Mouse (Mus musculus): ENCODE data around the gene Foxp2. TPM values are rescaled to one million over a fixed set of nuclear protein-coding genes. Genes with fewer than 3 reads are reported as not detected.

Gene Foxp2
- total RNA-seq, 2 experiments from 2014 or later = 1.2 to 1.4 TPM

- no peak for DNase-seq
- intact Hi-C loops (cut with DNase I; ENCODE audit: low total_unique reads) = no loop called here
Measured at GRCm38 (mm10) chr6:15029446-15030125, 128.4 kb downstream of the Foxp2 start.

- intact Hi-C loops (cut with DNase I; ENCODE audit: low total_unique reads) = no loop called here
Measured at GRCm38 (mm10) chr6:15063246-15063645, 162.1 kb downstream of the Foxp2 start.

GRCm38 (mm10) chr6:15101548-15101947 is 200.4 kb downstream of the Foxp2 start:
- no peak for DNase-seq
- intact Hi-C loops (cut with DNase I; ENCODE audit: low total_unique reads) = no loop called here

More at GRCm38 (mm10) chr6:15063246-15063645, 162.1 kb downstream of the Foxp2 start:
- no peak for DNase-seq

- intact Hi-C loops (cut with DNase I; ENCODE audit: low total_unique reads) = no loop called here
- no peak for DNase-seq
Measured at GRCm38 (mm10) chr6:15120916-15121315, 219.8 kb downstream of the Foxp2 start.

- no peak for DNase-seq
- intact Hi-C loops (cut with DNase I; ENCODE audit: low total_unique reads) = no loop called here
Measured at GRCm38 (mm10) chr6:15121339-15121738, 220.2 kb downstream of the Foxp2 start.

GRCm38 (mm10) chr6:15130142-15130541 is 229.0 kb downstream of the Foxp2 start:
- no peak for DNase-seq
- intact Hi-C loops (cut with DNase I; ENCODE audit: low total_unique reads) = no loop called here

- no peak for DNase-seq
- intact Hi-C loops (cut with DNase I; ENCODE audit: low total_unique reads) = no loop called here
Measured at GRCm38 (mm10) chr6:15142094-15142493, 240.9 kb downstream of the Foxp2 start.

GRCm38 (mm10) chr6:15151619-15152018 is 250.5 kb downstream of the Foxp2 start:
- no peak for DNase-seq
- intact Hi-C loops (cut with DNase I; ENCODE audit: low total_unique reads) = no loop called here

- intact Hi-C loops (cut with DNase I; ENCODE audit: low total_unique reads) = no loop called here
- no peak for DNase-seq
Measured at GRCm38 (mm10) chr6:15163508-15164053, 262.4 kb downstream of the Foxp2 start.

- no peak for DNase-seq
- intact Hi-C loops (cut with DNase I; ENCODE audit: low total_unique reads) = no loop called here
Measured at GRCm38 (mm10) chr6:15176754-15177153, 275.6 kb downstream of the Foxp2 start.

- DNase-seq = no peak
- intact Hi-C loops (cut with DNase I; ENCODE audit: low total_unique reads) = no loop called here
Measured at GRCm38 (mm10) chr6:15192877-15193276, 291.7 kb downstream of the Foxp2 start.

- intact Hi-C loops (cut with DNase I; ENCODE audit: low total_unique reads) = no loop called here
- no peak for DNase-seq
Measured at GRCm38 (mm10) chr6:15242176-15242942, 341.2 kb downstream of the Foxp2 start.

- intact Hi-C loops (cut with DNase I; ENCODE audit: low total_unique reads) = no loop called here
- no peak for DNase-seq
Measured at GRCm38 (mm10) chr6:15257393-15257792, 356.2 kb downstream of the Foxp2 start.

GRCm38 (mm10) chr6:15257893-15258292 is 356.7 kb downstream of the Foxp2 start:
- intact Hi-C loops (cut with DNase I; ENCODE audit: low total_unique reads) = no loop called here
- no peak for DNase-seq

- intact Hi-C loops (cut with DNase I; ENCODE audit: low total_unique reads) = no loop called here
Measured at GRCm38 (mm10) chr6:15268136-15268535, 367.0 kb downstream of the Foxp2 start.

GRCm38 (mm10) chr6:15285213-15285612 is 384.1 kb downstream of the Foxp2 start:
- intact Hi-C loops (cut with DNase I; ENCODE audit: low total_unique reads) = no loop called here
- peak; percentile 3 for DNase-seq

More at GRCm38 (mm10) chr6:15268136-15268535, 367.0 kb downstream of the Foxp2 start:
- DNase-seq = no peak

- no peak for DNase-seq
- intact Hi-C loops (cut with DNase I; ENCODE audit: low total_unique reads) = no loop called here
Measured at GRCm38 (mm10) chr6:15294081-15294480, 392.9 kb downstream of the Foxp2 start.

GRCm38 (mm10) chr6:15299279-15299678 is 398.1 kb downstream of the Foxp2 start:
- no peak for DNase-seq
- intact Hi-C loops (cut with DNase I; ENCODE audit: low total_unique reads) = no loop called here

- intact Hi-C loops (cut with DNase I; ENCODE audit: low total_unique reads) = no loop called here
- DNase-seq = no peak
Measured at GRCm38 (mm10) chr6:15310671-15311070, 409.5 kb downstream of the Foxp2 start.

- no peak for DNase-seq
- intact Hi-C loops (cut with DNase I; ENCODE audit: low total_unique reads) = no loop called here
Measured at GRCm38 (mm10) chr6:15316948-15317347, 415.8 kb downstream of the Foxp2 start.

- intact Hi-C loops (cut with DNase I; ENCODE audit: low total_unique reads) = no loop called here
- DNase-seq = no peak
Measured at GRCm38 (mm10) chr6:15318343-15318742, 417.2 kb downstream of the Foxp2 start.
